Mouse (Mus musculus): ENCODE results near the gene Mcee. TPM values are rescaled to one million over a fixed set of nuclear protein-coding genes. Genes with fewer than 3 reads are reported as not detected.
A peak's percentile ranks its signal among the peaks of the same experiment; 100 is the strongest.

Mcee gene
- polyA plus RNA-seq (2016; fragmentation: Nextera tagmentation; extraction: Ambion mirVana): 37.1 and 46.1 TPM in 2 replicates

DNA sequence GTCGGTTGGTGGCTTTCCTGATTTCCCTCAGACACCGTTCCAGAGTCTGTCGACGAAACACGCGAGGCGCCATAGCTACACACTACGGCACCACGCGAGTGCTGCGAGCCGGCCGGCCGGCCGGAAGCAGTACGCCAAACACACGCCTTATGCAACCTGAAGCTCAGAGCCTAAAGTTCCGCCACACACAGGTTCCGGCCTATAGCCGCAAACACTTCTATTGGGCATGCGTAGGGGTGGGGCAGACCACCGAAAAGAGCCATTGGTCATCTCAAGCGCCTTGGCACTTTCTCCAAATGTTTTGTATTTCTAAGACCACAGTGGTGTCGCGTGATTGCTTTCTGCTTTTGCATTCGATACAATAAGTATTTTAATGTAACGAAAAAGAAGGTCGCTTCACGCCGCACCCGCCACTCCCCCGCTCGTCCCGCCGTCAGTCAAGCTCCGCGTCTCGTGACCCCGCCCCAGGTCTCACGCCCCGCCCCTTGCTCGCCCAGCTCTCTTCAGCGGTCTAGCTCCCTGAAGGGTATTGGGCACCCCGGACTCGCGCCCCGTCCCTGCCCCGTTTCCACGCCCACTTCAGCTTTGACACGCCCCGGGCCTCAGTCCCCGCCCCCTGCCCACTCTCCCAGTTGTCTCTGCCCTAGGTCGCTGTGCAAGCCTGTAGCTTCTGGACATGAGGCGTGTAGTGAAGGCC lies at the start of gene Mcee, which contains the start of gene Mphosph10:
Gene Mcee (plus strand): TSS at position 486 of the 697 bp plus-strand sequence.
Gene Mphosph10 (minus strand): TSS at position 147 of the 697 bp plus-strand sequence.
- Histone ChIP-seq H3K27ac (peak within 1 kb of the TSS; percentile 76), H3K27me3 (no peaks in the 10 kb centered on the region), H3K4me2 (replicated peaks) (peak within 1 kb of the TSS; percentile 81), H3K36me3 (peaks cover 23% of the 10 kb centered on the region), H3K9me3 (replicated peaks) (no peaks in the 10 kb centered on the region), H3K4me3 (peak within 1 kb of the TSS; percentile 65), H3K9ac (peak within 1 kb of the TSS; percentile 79), H3K4me1 (peaks cover 11% of the 10 kb centered on the region)
- peak; percentile 99 for ATAC-seq (ENCODE audit: low FRiP score)
- WGBS: under 1% methylated on average over 54 of the region's 54 CpGs

DNA sequence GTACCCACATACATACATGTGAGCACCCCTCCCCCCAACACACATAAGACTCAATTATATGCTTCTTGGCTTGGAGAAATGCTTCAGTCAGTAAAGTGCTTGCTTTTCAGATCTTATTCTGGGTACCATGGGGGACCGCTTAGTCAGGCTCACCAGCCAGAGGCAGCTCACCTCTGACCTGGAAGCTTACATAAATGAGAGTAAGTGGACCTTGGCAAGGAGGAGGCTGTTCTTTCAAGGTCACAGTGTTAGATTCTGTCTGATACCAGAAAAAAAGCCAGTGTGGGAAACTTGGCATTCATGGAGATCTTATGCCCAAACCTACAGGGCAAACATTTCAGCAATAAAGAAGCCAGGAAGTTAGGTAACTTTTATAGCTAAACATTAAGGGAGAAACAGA lies 44.6 kb upstream of the Mcee start:
- Histone ChIP-seq H3K27ac (no peak overlapping the region), H3K27me3 (no peaks in the 10 kb centered on the region), H3K36me3 (peaks cover 39% of the 10 kb centered on the region), H3K9ac (no peak overlapping the region), H3K4me2 (replicated peaks) (no peak overlapping the region), H3K4me1 (no peaks in the 10 kb centered on the region), H3K9me3 (replicated peaks) (no peaks in the 10 kb centered on the region), H3K4me3 (no peak overlapping the region)
- ATAC-seq (ENCODE audit: low FRiP score): no peak
- 94% methylated on average over 1 of the region's 1 CpGs for WGBS

DNA sequence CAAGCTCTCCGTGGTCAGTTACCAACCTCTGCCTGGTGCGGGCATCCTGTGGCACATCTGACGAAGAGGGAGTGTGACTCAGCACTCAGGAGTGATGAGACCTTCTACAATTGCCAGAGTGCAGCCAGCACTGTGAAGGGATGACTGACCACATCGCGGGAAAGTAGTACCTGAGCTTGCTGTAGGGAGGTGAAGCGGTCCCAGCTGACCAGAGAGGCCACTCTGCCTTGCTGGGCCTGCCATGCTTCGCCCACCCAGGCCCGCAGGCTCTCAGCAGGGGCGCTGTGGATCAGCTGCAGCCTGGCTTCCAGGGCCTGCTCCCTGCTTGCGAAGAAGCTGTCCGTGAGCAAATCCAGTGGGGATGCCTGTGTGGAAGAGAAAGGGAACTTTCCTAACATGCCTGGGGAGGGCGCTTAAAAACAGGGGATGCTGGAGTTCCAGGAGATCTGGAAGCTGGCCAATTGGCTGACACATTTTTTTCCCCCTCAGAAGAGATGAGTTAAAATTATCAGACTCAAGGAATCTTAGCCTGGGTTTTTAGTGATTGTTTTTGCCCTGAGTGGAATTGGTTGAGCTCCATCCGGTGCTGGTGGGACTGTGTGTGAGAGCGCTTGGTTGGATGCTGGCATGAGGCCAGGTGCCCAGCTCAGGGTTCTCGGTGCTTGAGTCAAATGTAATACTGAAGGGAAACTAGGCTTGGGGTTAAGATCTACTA lies 43.1 kb upstream of the Mcee start:
- Histone ChIP-seq H3K27ac (no peak overlapping the region), H3K36me3 (peaks cover 50% of the 10 kb centered on the region), H3K27me3 (no peaks in the 10 kb centered on the region), H3K9me3 (replicated peaks) (no peaks in the 10 kb centered on the region), H3K4me2 (replicated peaks) (no peak overlapping the region), H3K4me1 (0 out of 2 replicates have a peak, but pooled peaks cover 5% of the 10 kb centered on the region), H3K4me3 (no peak overlapping the region), H3K9ac (no peak overlapping the region)
- no peak for ATAC-seq (ENCODE audit: low FRiP score)
- 90% methylated on average over 15 of the region's 15 CpGs for WGBS

DNA sequence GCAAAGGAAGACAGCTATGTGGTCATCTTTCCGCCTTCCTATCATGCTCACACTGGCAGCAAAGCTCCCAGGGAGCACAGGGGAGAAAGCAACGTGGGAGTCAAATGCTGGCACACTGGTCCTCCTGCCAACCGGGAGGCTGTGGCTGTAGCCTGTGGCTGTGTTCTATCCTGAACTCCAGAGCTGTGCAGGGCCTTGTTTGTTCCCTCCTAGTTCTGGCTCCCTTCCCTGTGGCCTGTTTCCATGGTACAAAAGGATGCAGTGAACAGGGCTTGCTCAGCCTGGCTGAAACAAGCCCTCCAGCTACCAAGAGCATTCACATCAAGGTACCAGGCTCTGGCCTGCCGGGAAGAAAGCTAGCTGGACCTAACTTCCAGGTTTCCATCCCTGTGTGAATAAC lies 41.3 kb upstream of the Mcee start:
- Histone ChIP-seq H3K27me3 (no peaks in the 10 kb centered on the region), H3K4me1 (0 out of 2 replicates have a peak, but pooled peaks cover 5% of the 10 kb centered on the region), H3K9me3 (replicated peaks) (no peaks in the 10 kb centered on the region), H3K27ac (no peak overlapping the region), H3K4me2 (replicated peaks) (no peak overlapping the region), H3K36me3 (peaks cover 49% of the 10 kb centered on the region), H3K9ac (no peak overlapping the region), H3K4me3 (no peak overlapping the region)
- 80% methylated on average over 4 of the region's 4 CpGs for WGBS
- ATAC-seq (ENCODE audit: low FRiP score): no peak

DNA sequence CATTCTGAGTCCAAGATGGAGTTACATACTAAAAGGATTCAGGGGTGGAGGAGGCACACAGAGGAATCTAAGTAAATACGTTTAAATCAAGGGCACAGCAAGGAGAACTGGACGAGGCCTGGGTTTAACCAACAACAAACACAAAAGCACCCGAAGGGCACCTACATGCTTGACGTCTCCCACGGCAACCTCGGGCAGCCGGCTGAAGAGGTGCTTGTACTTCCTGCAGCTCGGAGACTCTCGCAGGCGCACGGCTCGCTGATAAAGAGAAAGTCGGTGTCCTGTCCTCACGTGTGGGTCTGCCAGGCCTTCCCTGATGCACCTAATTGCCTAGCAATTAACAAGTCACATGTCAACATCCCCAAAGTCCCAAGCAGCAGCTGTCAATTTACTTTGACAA lies 38.2 kb upstream of the Mcee start:
- H3K36me3 ChIP-seq: peaks cover 54% of the 10 kb centered on the region
- H3K4me2 ChIP-seq (replicated peaks): no peak overlapping the region
- ATAC-seq (ENCODE audit: low FRiP score): 0 out of 2 replicates have a peak, but pooled peaks have one; percentile 33
- no peak overlapping the region for H3K27ac ChIP-seq
- no peaks in the 10 kb centered on the region for H3K27me3 ChIP-seq
- WGBS: 43% methylated on average over 14 of the region's 14 CpGs
- no peak overlapping the region for H3K9ac ChIP-seq
- H3K4me1 ChIP-seq: 0 out of 2 replicates have a peak, but pooled peaks cover 5% of the 10 kb centered on the region
- no peaks in the 10 kb centered on the region for H3K9me3 ChIP-seq (replicated peaks)
- H3K4me3 ChIP-seq: no peak overlapping the region

DNA sequence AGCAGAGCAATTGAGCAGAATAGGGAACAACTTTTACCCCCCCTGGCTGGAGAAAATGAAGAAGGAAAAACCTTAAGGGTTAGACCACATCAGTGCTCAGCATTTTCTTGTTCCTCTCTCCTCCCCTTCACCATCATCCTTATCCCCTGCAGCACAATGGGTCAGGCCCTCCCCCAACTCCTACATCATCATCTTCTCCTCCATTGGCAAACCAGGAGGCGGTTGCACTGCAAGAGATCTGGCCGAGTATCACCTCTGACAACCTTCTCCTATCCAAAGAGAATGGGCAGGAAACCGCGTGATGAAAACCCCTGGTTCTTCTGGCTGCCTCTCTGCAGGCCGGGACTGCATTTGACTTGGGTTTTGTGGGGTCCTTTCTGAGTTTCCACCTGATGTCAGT lies 35.7 kb upstream of the Mcee start:
- peaks cover 53% of the 10 kb centered on the region for H3K36me3 ChIP-seq
- WGBS: 86% methylated on average over 5 of the region's 5 CpGs
- no peak overlapping the region for H3K9ac ChIP-seq
- H3K27ac ChIP-seq: no peak overlapping the region
- no peak overlapping the region for H3K4me3 ChIP-seq
- H3K9me3 ChIP-seq (replicated peaks): no peaks in the 10 kb centered on the region
- ATAC-seq (ENCODE audit: low FRiP score): no peak
- no peaks in the 10 kb centered on the region for H3K27me3 ChIP-seq
- H3K4me2 ChIP-seq (replicated peaks): no peak overlapping the region
- 0 out of 2 replicates have a peak, but pooled peaks cover 8% of the 10 kb centered on the region for H3K4me1 ChIP-seq

DNA sequence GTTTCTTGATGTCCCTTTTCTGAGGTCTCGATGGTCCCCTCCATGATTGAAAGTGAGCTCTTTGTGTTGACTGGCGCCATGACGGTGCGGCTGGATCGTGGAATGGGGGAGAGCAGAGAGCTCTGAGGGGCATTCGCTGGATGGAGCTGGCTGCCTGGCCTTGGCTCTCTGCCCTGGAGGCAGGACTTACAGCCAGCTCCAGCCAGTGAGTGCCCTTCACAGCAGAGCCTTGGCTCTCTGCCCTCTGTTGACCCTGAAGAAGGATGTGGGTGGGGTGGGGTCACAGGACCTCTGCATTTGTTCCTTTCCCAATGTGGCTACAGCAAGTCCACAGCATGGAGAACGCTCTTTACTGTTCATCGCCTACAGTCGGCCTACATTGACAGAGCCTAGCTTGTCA lies 35.0 kb upstream of the Mcee start:
- WGBS: 89% methylated on average over 9 of the region's 9 CpGs
- Histone ChIP-seq H3K4me3 (no peak overlapping the region), H3K4me2 (replicated peaks) (no peak overlapping the region), H3K9me3 (replicated peaks) (no peaks in the 10 kb centered on the region), H3K27ac (no peak overlapping the region), H3K36me3 (peaks cover 56% of the 10 kb centered on the region), H3K27me3 (no peaks in the 10 kb centered on the region), H3K9ac (no peak overlapping the region), H3K4me1 (0 out of 2 replicates have a peak, but pooled peaks cover 8% of the 10 kb centered on the region)
- ATAC-seq (ENCODE audit: low FRiP score): no peak

DNA sequence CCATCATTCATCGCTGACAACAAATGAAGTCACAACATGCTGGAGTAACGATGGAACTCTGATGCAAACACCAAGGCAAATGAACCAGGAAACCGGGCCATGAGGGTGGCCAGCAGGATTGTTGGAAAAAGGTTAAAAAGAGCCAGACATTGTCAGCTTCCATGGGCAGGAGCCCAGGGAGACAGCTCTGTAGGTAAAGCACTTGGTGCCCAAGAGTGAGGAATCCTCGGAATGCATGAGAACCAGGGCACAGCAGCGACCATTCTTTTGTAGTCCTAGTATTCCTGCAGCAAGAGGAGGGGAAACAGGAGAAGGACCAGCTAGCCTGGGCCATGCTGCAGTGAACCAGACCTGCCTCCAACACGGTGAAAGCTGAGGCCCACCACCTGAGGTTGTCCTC lies 33.7 kb upstream of the Mcee start:
- no peaks in the 10 kb centered on the region for H3K9me3 ChIP-seq (replicated peaks)
- no peak for ATAC-seq (ENCODE audit: low FRiP score)
- WGBS: 85% methylated on average over 6 of the region's 6 CpGs
- H3K4me3 ChIP-seq: no peak overlapping the region
- 0 out of 2 replicates have a peak, but pooled peaks cover 8% of the 10 kb centered on the region for H3K4me1 ChIP-seq
- H3K9ac ChIP-seq: no peak overlapping the region
- peaks cover 54% of the 10 kb centered on the region for H3K36me3 ChIP-seq
- no peak overlapping the region for H3K27ac ChIP-seq
- no peak overlapping the region for H3K4me2 ChIP-seq (replicated peaks)
- H3K27me3 ChIP-seq: no peaks in the 10 kb centered on the region

DNA sequence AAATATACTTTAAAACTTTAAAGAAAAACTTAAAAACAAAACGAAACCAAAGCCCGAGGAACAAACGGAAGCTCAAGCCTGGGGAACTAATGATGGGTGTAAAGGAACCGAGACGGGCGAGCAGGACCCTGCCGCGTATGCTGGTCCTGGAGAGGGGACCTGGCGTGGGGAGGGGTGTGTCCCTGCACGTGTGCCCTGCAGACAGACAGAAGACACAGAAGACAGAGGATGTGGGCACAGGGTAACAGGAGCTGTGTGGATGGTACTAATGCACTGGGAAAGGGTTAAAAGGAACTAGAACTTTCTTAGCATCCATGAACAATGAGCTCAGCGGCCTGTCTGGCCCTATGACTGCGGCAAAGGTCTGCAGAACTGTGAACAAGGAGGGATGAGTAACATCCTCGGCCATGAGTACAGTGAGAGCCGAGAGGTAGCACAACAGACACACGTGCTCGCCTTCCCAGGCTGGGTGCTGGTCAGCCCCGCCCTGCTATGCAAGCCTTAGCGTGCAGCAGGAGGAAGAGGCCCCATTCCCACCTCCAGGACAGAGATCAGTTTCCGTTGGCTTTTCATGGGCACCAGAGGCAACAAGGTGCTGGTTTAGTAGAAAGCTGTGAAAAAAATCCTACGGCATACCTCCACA lies 32.3 kb upstream of the Mcee start:
- H3K27me3 ChIP-seq: no peaks in the 10 kb centered on the region
- H3K36me3 ChIP-seq: peaks cover 65% of the 10 kb centered on the region
- H3K4me2 ChIP-seq (replicated peaks): no peak overlapping the region
- ATAC-seq (ENCODE audit: low FRiP score): peak; percentile 50; the same call in 1 of the 2 replicates
- 0 out of 2 replicates have a peak, but pooled peaks cover 2% of the 10 kb centered on the region for H3K4me1 ChIP-seq
- H3K27ac ChIP-seq: peak overlapping the region; percentile 52; the same call in 1 of the 2 replicates
- no peak overlapping the region for H3K9ac ChIP-seq
- no peak overlapping the region for H3K4me3 ChIP-seq
- no peaks in the 10 kb centered on the region for H3K9me3 ChIP-seq (replicated peaks)
- 89% methylated on average over 20 of the region's 20 CpGs for WGBS

DNA sequence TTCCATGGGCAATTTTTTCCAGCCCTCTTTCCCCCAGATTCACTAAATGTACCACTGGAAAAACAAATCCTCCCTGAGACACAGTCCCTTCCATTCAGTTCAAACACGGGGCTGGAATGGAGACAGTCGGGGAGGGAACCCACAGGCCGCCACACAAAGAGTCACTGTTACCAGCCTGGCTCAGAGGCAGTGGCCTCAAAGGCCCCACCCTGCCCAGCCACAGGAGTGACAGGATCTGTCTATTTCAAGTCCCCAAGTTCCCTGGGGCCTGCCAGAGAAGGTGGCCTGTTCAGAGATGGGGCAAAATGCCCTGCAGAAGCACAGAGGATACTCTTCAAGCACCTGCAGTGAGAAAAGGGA lies 31.8 kb upstream of the Mcee start:
- 63% methylated on average over 3 of the region's 3 CpGs for WGBS
- Histone ChIP-seq H3K27ac (peak overlapping the region; percentile 52; the same call in 1 of the 2 replicates), H3K4me2 (replicated peaks) (no peak overlapping the region), H3K9ac (no peak overlapping the region), H3K4me1 (0 out of 2 replicates have a peak, but pooled peaks cover 2% of the 10 kb centered on the region), H3K9me3 (replicated peaks) (no peaks in the 10 kb centered on the region), H3K4me3 (no peak overlapping the region), H3K27me3 (no peaks in the 10 kb centered on the region), H3K36me3 (peaks cover 65% of the 10 kb centered on the region)
- ATAC-seq (ENCODE audit: low FRiP score): peak; percentile 54; the same call in 1 of the 2 replicates

DNA sequence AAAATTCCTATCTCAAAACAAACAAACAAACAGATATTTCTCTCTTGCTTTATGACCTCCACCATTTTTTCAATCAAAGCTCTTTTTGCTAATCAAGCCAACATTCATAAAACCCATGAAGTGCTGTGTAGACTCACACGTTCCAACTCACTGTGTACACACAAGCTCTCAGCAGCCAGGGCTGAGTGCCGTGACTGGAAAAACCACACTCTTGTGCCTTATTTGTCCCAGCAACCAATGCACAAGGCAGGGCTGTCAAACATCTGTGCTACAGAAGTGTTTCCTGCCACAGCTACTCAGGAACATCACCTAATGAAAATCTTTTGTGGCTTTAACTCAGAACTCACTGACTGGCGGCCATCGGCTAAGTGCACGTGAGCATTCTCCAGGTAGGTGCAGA lies 26.5 kb upstream of the Mcee start:
- 93% methylated on average over 5 of the region's 5 CpGs for WGBS
- ATAC-seq (ENCODE audit: low FRiP score): no peak
- no peaks in the 10 kb centered on the region for H3K27me3 ChIP-seq
- no peaks in the 10 kb centered on the region for H3K9me3 ChIP-seq (replicated peaks)
- no peak overlapping the region for H3K9ac ChIP-seq
- no peak overlapping the region for H3K4me2 ChIP-seq (replicated peaks)
- H3K4me3 ChIP-seq: no peak overlapping the region
- no peak overlapping the region for H3K27ac ChIP-seq
- no peaks in the 10 kb centered on the region for H3K4me1 ChIP-seq
- H3K36me3 ChIP-seq: peaks cover 63% of the 10 kb centered on the region

DNA sequence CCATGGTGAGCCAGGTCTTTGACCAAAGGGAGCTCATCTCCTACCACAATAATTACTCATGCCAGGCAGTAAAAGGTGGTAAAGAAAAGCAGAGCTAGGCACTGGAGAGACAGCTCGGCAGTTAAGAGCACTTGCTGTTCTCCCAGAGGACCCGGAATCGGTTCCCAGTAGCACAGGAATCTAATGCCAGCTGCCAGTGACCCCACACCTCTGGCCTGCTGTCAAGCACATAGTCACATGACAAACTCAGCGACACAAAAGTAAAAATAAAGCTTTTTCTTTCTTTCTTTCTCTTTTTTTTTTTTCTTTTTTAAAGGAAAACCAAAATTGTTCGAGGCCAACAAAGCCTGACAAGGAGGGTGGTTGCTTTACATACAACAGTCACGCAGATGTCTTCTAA lies 22.6 kb upstream of the Mcee start:
- Histone ChIP-seq H3K4me1 (peaks cover 8% of the 10 kb centered on the region), H3K9ac (no peak overlapping the region), H3K27me3 (no peaks in the 10 kb centered on the region), H3K36me3 (peaks cover 29% of the 10 kb centered on the region), H3K9me3 (replicated peaks) (no peaks in the 10 kb centered on the region), H3K4me2 (replicated peaks) (no peak overlapping the region), H3K27ac (no peak overlapping the region), H3K4me3 (no peak overlapping the region)
- ATAC-seq (ENCODE audit: low FRiP score): no peak
- WGBS: 85% methylated on average over 6 of the region's 6 CpGs
